ENCODE assay signal across 9 mouse cellular contexts in genomic region chr9:34857575-34857974, GRCm38 (mm10).
A peak's percentile ranks its signal among the peaks of the same experiment; 100 is the strongest.
DNase-seq lines count a peak whose midpoint lies in the region; ATAC-seq and TF ChIP-seq lines count a peak whose summit lies in the region.
"Had no signal": no experiment of that assay in that cellular context is flagged by ENCODE, and none has a peak within 500 bp of the region (broad histone marks: within the 10 kb centered on the region; RNA-seq: fewer than 3 reads in every experiment).

No protein-coding gene starts in this region.

- H3K4me1 ChIP-seq in heart, adult 2 months (ENCODE audit: control insufficient read depth, insufficient read depth, low read length): no peaks in the 10 kb centered on the region
- no peaks in the 10 kb centered on the region for H3K4me1 ChIP-seq in midbrain, embryonic 14.5 days (ENCODE audit: control insufficient read depth, insufficient read depth, low read length)
- H3K4me1 ChIP-seq in midbrain, embryonic 13.5 days (replicated peaks): peaks cover 10% of the 10 kb centered on the region; the same call in 1 of the 2 replicates
- no peaks in the 10 kb centered on the region; the same call in 1 of the 2 replicates for H3K4me1 ChIP-seq in midbrain, postnatal 0 days (ENCODE audit: insufficient read depth, low read length)
- H3K4me1 ChIP-seq: embryonic facial prominence, embryonic 15.5 days had no signal

- no peak for TF ChIP-seq EP300 in heart, adult 2 months (IDR thresholded peaks at IDR 0.05; ENCODE audit: insufficient read depth, low read depth, low read length)

- no peak overlapping the region for H3K27ac ChIP-seq in heart, adult 2 months
- H3K27ac ChIP-seq in midbrain, embryonic 14.5 days (replicated peaks; ENCODE audit: low read depth, low read length): no peak overlapping the region
- no peak overlapping the region for H3K27ac ChIP-seq in midbrain, embryonic 13.5 days
- H3K27ac ChIP-seq in midbrain, postnatal 0 days (ENCODE audit: low read depth, low read length): no peak overlapping the region
- H3K27ac ChIP-seq: embryonic facial prominence, embryonic 15.5 days had no signal

- WGBS in heart, adult 2 months: 63% methylated on average over 9 of the region's 9 CpGs
- 63% methylated on average over 9 of the region's 9 CpGs for WGBS in midbrain, embryonic 14.5 days
- WGBS in midbrain, embryonic 13.5 days: 67% methylated on average over 9 of the region's 9 CpGs
- 63% methylated on average over 9 of the region's 9 CpGs for WGBS in midbrain, postnatal 0 days

- H3K4me2 ChIP-seq in midbrain, embryonic 14.5 days (ENCODE audit: low read length): no peak overlapping the region
- no peak overlapping the region for H3K4me2 ChIP-seq in midbrain, embryonic 13.5 days (replicated peaks)
- no peak overlapping the region for H3K4me2 ChIP-seq in midbrain, postnatal 0 days (ENCODE audit: low read depth, low read length, poor library complexity, severe bottlenecking)
- H3K4me2 ChIP-seq: embryonic facial prominence, embryonic 15.5 days had no signal

- intact Hi-C loops in heart, adult 2 months (cut with DNase I): loop anchor here (2.0 kb wide), 1 partner anchor 161 kb away; no protein-coding TSS in a partner anchor

- H3K27me3 ChIP-seq in heart, adult 2 months (ENCODE audit: control insufficient read depth, insufficient read depth, low read length): no peaks in the 10 kb centered on the region
- no peaks in the 10 kb centered on the region for H3K27me3 ChIP-seq in midbrain, embryonic 14.5 days (ENCODE audit: control insufficient read depth, insufficient read depth, low read length)
- H3K27me3 ChIP-seq in midbrain, embryonic 13.5 days: no peaks in the 10 kb centered on the region
- H3K27me3 ChIP-seq in midbrain, postnatal 0 days (ENCODE audit: insufficient read depth, low read length): no peaks in the 10 kb centered on the region
- H3K27me3 ChIP-seq: embryonic facial prominence, embryonic 15.5 days had no signal

- no peak for TF ChIP-seq POLR2A in heart, adult 2 months (IDR thresholded peaks at IDR 0.05; ENCODE audit: insufficient read depth, low read depth, low read length)

- H3K9ac ChIP-seq in heart, adult 2 months (ENCODE audit: low read depth, low read length): no peak overlapping the region
- H3K9ac ChIP-seq in midbrain, embryonic 14.5 days (replicated peaks; ENCODE audit: low read length): no peak overlapping the region
- no peak overlapping the region for H3K9ac ChIP-seq in midbrain, embryonic 13.5 days (replicated peaks)
- H3K9ac ChIP-seq in midbrain, postnatal 0 days (replicated peaks; ENCODE audit: low read length, poor library complexity, severe bottlenecking): no peak overlapping the region
- H3K9ac ChIP-seq: embryonic facial prominence, embryonic 15.5 days had no signal

- no peak for ATAC-seq in midbrain, embryonic 14.5 days (ENCODE audit: low FRiP score, low TSS enrichment)
- no peak for ATAC-seq in midbrain, embryonic 13.5 days
- peak; percentile 47; the same call in 1 of the 2 replicates for ATAC-seq in common myeloid progenitor, adult 5-6 weeks (replicated peaks; ENCODE audit: low read depth, poor library complexity, severe bottlenecking)
- no peak for ATAC-seq in midbrain, postnatal 0 days (ENCODE audit: low FRiP score)
- no peak for ATAC-seq in frontal cortex, adult (ENCODE audit: low TSS enrichment)

- H3K4me3 ChIP-seq in heart, adult 2 months: no peak overlapping the region
- H3K4me3 ChIP-seq in midbrain, embryonic 14.5 days (replicated peaks; ENCODE audit: low read depth, low read length): no peak overlapping the region
- H3K4me3 ChIP-seq in midbrain, embryonic 13.5 days (replicated peaks): no peak overlapping the region
- no peak overlapping the region for H3K4me3 ChIP-seq in midbrain, postnatal 0 days (ENCODE audit: low read depth, low read length)
- H3K4me3 ChIP-seq: embryonic facial prominence, embryonic 15.5 days had no signal

- H3K79me2 ChIP-seq in heart, adult 2 months (replicated peaks; ENCODE audit: control insufficient read depth, insufficient read depth, low read length): no peaks in the 10 kb centered on the region

- H3K9me3 ChIP-seq in midbrain, embryonic 14.5 days (ENCODE audit: control insufficient read depth, low read length): no peaks in the 10 kb centered on the region
- 0 out of 2 replicates have a peak, but pooled peaks cover 4% of the 10 kb centered on the region for H3K9me3 ChIP-seq in midbrain, embryonic 13.5 days
- no peaks in the 10 kb centered on the region for H3K9me3 ChIP-seq in midbrain, postnatal 0 days (ENCODE audit: low read length)
- H3K9me3 ChIP-seq: embryonic facial prominence, embryonic 15.5 days had no signal

- peak; percentile 48 for TF ChIP-seq CTCF in heart, adult 2 months (IDR thresholded peaks at IDR 0.05)
- peak; percentile 57 for TF ChIP-seq CTCF in midbrain, postnatal 0 days (IDR thresholded peaks at IDR 0.05)

- DNase-seq in heart, adult 2 months: no peak
- DNase-seq in heart, adult 8-10 months (ENCODE audit: low spot score): no peak
- DNase-seq in midbrain, embryonic 14.5 days: peak; percentile 45
- DNase-seq in midbrain, postnatal 0 days (ENCODE audit: low spot score): no peak
- no peak for DNase-seq in gastrocnemius, postnatal 10 days

- H3K36me3 ChIP-seq in heart, adult 2 months (ENCODE audit: control insufficient read depth, insufficient read depth, low read length): no peaks in the 10 kb centered on the region
- no peaks in the 10 kb centered on the region for H3K36me3 ChIP-seq in midbrain, embryonic 14.5 days (ENCODE audit: control insufficient read depth, insufficient read depth, low read length)
- H3K36me3 ChIP-seq in midbrain, embryonic 13.5 days: no peaks in the 10 kb centered on the region
- no peaks in the 10 kb centered on the region for H3K36me3 ChIP-seq in midbrain, postnatal 0 days (ENCODE audit: insufficient read depth, low read length)
- H3K36me3 ChIP-seq: embryonic facial prominence, embryonic 15.5 days had no signal
